Mouse (Mus musculus) G1E (cell line): Measurements from ENCODE around the gene Mpzl3.

Experiments
- CTCF ChIP-seq: IDR thresholded peaks from 2 replicates; pipeline ENCODE4 v1.5.1; 2012; ENCODE audit warnings: low read depth, low read length, inconsistent platforms, mixed read lengths
- GATA1 ChIP-seq: IDR thresholded peaks from 2 replicates; pipeline ENCODE4 v1.6.1; 2012; ENCODE audit warnings: borderline replicate concordance, low read length, inconsistent platforms, mixed read lengths
- GATA2 ChIP-seq: IDR thresholded peaks from 2 replicates; pipeline ENCODE4 v1.6.1; 2012; ENCODE audit warnings: low read depth, low read length, inconsistent platforms, borderline replicate concordance
- POLR2AphosphoS5 ChIP-seq: IDR thresholded peaks from 2 replicates; pipeline ENCODE4 v1.6.1; 2012; ENCODE audit warnings: low read depth, low read length, inconsistent platforms; ENCODE audit not compliant: insufficient replicate concordance
- TAL1 ChIP-seq: conservative IDR thresholded peaks from 2 replicates; pipeline ENCODE4 v1.6.1; 2012; ENCODE audit warnings: low read depth, low read length, inconsistent platforms, mixed read lengths

- no peak for TF ChIP-seq CTCF
- TF ChIP-seq GATA1, result no peak
- no peak for TF ChIP-seq TAL1
- no peak for TF ChIP-seq POLR2AphosphoS5
- no peak for TF ChIP-seq GATA2
Observed at GRCm38 (mm10) chr9:45024187-45024586, 30.8 kb upstream of the Mpzl3 start.
